Mouse (Mus musculus) hindbrain, embryonic 13.5 days (tissue): Measurements from ENCODE around the gene Il9r. TPM values are rescaled to one million over a fixed set of nuclear protein-coding genes. Genes with fewer than 3 reads are reported as not detected.
A peak's percentile ranks its signal among the peaks of the same experiment; 100 is the strongest.

Experiments used
- ATAC-seq: fragments of 200-750 bp; cut with Nextera tagmentation; 2 replicates; pipeline ENCODE4 v1.8.0; 2017; ENCODE audit warnings: moderate TSS enrichment; ENCODE audit not compliant: low FRiP score
- H3K27ac ChIP-seq: fragments of 300-500 bp; sonication (generic); 2 replicates; pipeline ENCODE4 v1.5.1; 2015; ENCODE audit warnings: inconsistent platforms, mild to moderate bottlenecking, moderate library complexity
- H3K27me3 ChIP-seq: fragments of 300-500 bp; sonication (generic); 2 replicates; pipeline ENCODE4 v1.6.1; 2015; ENCODE audit warnings: mild to moderate bottlenecking, inconsistent platforms
- H3K36me3 ChIP-seq: fragments of 300-500 bp; sonication (generic); 2 replicates; pipeline ENCODE4 v1.6.1; 2015; ENCODE audit warnings: mild to moderate bottlenecking, inconsistent platforms
- H3K4me1 ChIP-seq: fragments of 300-500 bp; sonication (generic); replicated peaks from 2 replicates; pipeline ENCODE4 v1.6.1; 2015; ENCODE audit warnings: inconsistent platforms
- H3K4me2 ChIP-seq: fragments of 300-500 bp; sonication (generic); 2 replicates; pipeline ENCODE4 v1.6.1; 2015; ENCODE audit warnings: inconsistent platforms, mild to moderate bottlenecking, moderate library complexity
- H3K4me3 ChIP-seq: fragments of 300-500 bp; sonication (generic); 2 replicates; pipeline ENCODE4 v1.5.1; 2015; ENCODE audit warnings: mild to moderate bottlenecking, inconsistent platforms
- H3K9ac ChIP-seq: fragments of 300-500 bp; sonication (generic); 2 replicates; pipeline ENCODE4 v1.6.1; 2015; ENCODE audit warnings: mild to moderate bottlenecking, inconsistent platforms
- H3K9me3 ChIP-seq: fragments of 300-500 bp; sonication (generic); 2 replicates; pipeline ENCODE4 v1.6.1; 2016; ENCODE audit warnings: inconsistent platforms
- WGBS: fragments of 180-500 bp; shearing (Covaris S2); methylation state at CpG from one replicate; pipeline ENCODE4 v1.1.7; 2015; 5-methylcytosine and 5-hydroxymethylcytosine counted together
- polyA plus RNA-seq: library from polyadenylated mRNA; unstranded; fragments of >200 nt; fragmentation: Nextera tagmentation; extraction: Ambion mirVana; gene quantifications from 2 replicates; pipeline ENCODE4 v1.2.1, GENCODE M21; 2015

Gene Il9r
- polyA plus RNA-seq, 1 experiment from 2014 or later, result not detected

DNA sequence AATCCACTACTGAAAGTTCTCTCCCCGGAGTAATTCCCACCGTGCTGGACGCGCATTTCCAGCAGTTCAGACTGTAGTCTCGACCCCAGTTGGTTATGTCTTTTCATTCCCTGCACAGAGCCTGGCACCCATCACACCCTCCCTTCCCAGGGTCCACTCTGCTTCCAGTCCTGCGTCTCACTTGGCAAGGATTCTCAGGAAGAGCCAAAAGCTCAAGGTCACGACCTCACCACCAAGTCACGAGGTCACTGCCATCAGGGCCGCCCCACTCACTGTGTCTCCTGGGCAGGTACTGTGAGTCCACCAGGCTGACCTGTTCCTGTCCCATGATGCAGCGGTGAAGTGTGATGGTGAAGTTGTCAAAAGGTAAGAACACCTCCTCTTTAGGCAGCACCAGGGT lies 6.0 kb downstream of the Il9r start:
- 83% methylated on average over 10 of the region's 10 CpGs for WGBS
- Histone ChIP-seq H3K36me3 (no peaks in the 10 kb centered on the region), H3K4me1 (peaks cover 13% of the 10 kb centered on the region), H3K9me3 (no peaks in the 10 kb centered on the region), H3K27ac (no peak overlapping the region), H3K9ac (no peak overlapping the region), H3K27me3 (0 out of 2 replicates have a peak, but pooled peaks cover 10% of the 10 kb centered on the region), H3K4me2 (no peak overlapping the region), H3K4me3 (no peak overlapping the region)
- no peak for ATAC-seq

DNA sequence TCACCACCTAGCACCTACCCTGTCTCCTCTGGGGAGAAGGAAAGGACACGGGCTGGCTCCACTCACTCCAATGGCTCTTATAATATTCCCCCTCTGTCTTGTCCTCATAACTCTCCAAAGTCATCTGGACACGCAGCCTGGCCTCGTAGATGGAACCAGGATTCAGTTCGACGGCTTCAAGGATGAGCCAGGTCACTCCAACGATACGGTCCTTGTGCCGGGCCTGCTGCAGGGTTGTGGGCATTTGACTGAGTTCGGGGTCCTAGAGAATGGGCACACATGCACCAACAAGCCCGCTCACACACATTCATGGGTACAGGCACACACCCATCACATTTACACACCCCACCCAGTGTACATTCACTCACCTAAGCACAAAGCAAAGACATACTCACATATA lies 6.9 kb downstream of the Il9r start:
- 94% methylated on average over 10 of the region's 10 CpGs for WGBS

DNA sequence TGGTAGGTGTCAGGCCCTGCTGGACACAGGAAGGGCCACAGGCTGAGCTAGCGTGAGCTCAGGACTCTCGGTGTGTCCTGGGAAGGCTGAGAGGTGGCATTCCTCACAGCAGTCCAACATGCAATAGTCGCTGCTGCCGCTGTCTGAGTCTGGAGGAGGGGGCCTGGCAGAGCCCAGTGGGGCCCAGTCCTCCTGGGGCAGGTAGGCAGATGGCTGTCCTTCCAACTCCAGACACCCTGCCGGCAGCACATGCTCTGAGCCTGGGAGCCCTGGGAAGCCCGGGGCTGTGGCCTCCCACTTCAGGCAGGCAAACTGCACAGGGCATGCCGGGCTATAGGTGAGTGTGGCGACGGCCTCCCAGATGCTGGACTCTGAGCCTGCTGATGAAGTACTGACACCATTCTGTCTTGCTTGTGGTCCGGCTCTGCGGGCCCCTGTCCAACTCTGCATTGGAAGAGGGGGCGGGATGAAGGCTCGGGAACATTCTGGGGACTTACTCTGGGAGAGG lies 9.4 kb downstream of the Il9r start:
- Histone ChIP-seq H3K4me2 (no peak overlapping the region), H3K27me3 (no peaks in the 10 kb centered on the region), H3K4me1 (peaks cover 9% of the 10 kb centered on the region), H3K9ac (no peak overlapping the region), H3K9me3 (no peaks in the 10 kb centered on the region), H3K36me3 (no peaks in the 10 kb centered on the region), H3K4me3 (no peak overlapping the region), H3K27ac (no peak overlapping the region)
- WGBS, result 69% methylated on average over 13 of the region's 13 CpGs
- ATAC-seq, result no peak

More for the DNA sequence above, 6.9 kb downstream of the Il9r start:
- Histone ChIP-seq H3K9ac (no peak overlapping the region), H3K4me2 (no peak overlapping the region), H3K4me1 (peaks cover 13% of the 10 kb centered on the region), H3K9me3 (no peaks in the 10 kb centered on the region), H3K36me3 (no peaks in the 10 kb centered on the region), H3K27ac (no peak overlapping the region), H3K27me3 (0 out of 2 replicates have a peak, but pooled peaks cover 6% of the 10 kb centered on the region), H3K4me3 (no peak overlapping the region)
- no peak for ATAC-seq

DNA sequence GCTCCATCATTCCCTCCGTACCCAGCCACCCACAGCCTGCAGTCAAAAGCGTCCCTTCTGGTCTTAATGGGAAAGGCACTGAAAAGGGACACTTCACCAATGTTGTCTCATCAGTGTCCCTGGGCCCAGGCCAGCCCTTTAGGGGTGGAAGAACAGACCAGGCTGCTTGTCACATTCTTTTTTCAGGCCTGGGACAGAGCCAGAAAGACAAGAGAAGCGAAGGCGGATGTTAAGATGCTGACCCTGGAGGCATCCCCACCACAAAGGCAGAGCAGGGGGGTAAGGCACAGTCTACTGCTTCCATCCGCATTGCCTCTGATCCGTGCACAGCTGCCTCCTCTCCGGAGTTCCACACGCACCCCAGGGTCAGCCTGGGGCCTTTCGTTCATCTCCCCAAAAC lies 10.0 kb downstream of the Il9r start:
- Histone ChIP-seq H3K9me3 (no peaks in the 10 kb centered on the region), H3K4me1 (peaks cover 9% of the 10 kb centered on the region), H3K4me2 (no peak overlapping the region), H3K36me3 (no peaks in the 10 kb centered on the region), H3K4me3 (no peak overlapping the region), H3K27ac (no peak overlapping the region), H3K27me3 (no peaks in the 10 kb centered on the region), H3K9ac (no peak overlapping the region)
- ATAC-seq, result no peak
- WGBS, result 69% methylated on average over 9 of the region's 9 CpGs

DNA sequence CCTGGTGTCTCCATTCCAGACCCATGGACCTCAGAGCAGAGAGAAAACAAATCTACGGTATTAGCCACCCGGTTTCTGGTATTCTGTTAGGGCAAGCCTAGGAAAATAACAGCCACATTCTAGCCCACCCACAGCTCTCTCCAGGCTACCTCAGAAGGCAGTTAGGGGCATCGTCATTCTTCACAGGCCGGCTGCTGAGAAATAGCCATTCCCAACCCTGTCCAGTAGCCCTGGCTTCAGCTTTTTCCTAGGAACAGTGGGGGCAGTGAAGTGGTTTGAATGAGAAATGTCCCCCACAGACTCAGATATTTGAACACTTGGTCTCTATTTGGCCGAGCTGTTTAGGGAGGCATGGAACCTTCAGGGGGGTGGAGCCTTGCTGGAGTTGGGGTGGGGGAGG lies 10.6 kb downstream of the Il9r start:
- H3K27ac ChIP-seq, result no peak overlapping the region
- H3K4me1 ChIP-seq, result peaks cover 9% of the 10 kb centered on the region
- no peaks in the 10 kb centered on the region for H3K9me3 ChIP-seq
- ATAC-seq, result no peak
- no peak overlapping the region for H3K9ac ChIP-seq
- no peak overlapping the region for H3K4me3 ChIP-seq
- H3K4me2 ChIP-seq, result no peak overlapping the region
- H3K27me3 ChIP-seq, result no peaks in the 10 kb centered on the region
- 73% methylated on average over 5 of the region's 5 CpGs for WGBS
- H3K36me3 ChIP-seq, result no peaks in the 10 kb centered on the region

DNA sequence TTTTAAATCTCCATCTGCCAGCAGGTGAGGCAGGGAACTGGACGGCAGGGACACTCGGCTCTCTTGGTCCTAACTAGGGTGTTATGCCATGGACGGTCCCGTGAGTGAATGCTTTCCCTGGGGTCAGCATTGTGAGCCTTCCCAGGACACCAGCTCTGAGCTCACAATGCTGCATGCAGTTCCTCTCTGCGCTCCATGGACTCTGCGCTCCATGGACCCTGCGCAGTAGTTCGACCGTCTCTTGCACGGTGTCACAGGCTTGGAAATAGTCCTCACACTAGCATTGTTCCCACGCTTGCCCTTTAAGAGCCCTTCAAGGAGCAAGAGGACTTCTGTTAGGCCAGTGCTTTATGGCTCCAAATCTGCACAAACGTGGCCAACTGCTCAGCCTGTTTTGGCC lies 11.2 kb downstream of the Il9r start:
- Histone ChIP-seq H3K4me1 (peaks cover 9% of the 10 kb centered on the region), H3K9me3 (no peaks in the 10 kb centered on the region), H3K4me2 (no peak overlapping the region), H3K27me3 (no peaks in the 10 kb centered on the region), H3K36me3 (no peaks in the 10 kb centered on the region), H3K27ac (no peak overlapping the region), H3K4me3 (no peak overlapping the region), H3K9ac (no peak overlapping the region)
- WGBS, result 84% methylated on average over 12 of the region's 12 CpGs
- ATAC-seq, result no peak

DNA sequence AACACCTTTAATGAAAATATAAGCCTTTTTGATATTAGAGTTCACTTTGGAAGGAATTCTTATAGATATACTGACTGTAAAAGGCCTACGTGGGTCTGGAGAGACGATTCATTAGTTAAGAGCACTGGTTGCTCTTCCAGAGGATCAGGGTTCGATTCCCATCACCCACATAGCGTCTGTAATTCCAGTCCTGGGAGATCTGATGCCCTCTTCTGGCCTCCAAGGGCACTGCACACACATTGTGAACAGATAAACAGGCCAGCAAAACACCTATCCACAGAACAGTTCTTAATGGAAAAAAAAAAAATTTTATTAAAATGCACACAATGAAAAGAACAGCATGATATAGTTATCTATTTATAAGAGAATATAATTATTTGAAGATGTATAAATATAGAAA lies 12.8 kb downstream of the Il9r start:
- no peaks in the 10 kb centered on the region for H3K9me3 ChIP-seq
- H3K4me1 ChIP-seq, result peaks cover 9% of the 10 kb centered on the region
- no peak overlapping the region for H3K9ac ChIP-seq
- WGBS, result 93% methylated on average over 4 of the region's 4 CpGs
- H3K27me3 ChIP-seq, result no peaks in the 10 kb centered on the region
- no peaks in the 10 kb centered on the region for H3K36me3 ChIP-seq
- ATAC-seq, result no peak
- H3K4me2 ChIP-seq, result no peak overlapping the region
- H3K27ac ChIP-seq, result no peak overlapping the region
- no peak overlapping the region for H3K4me3 ChIP-seq

DNA sequence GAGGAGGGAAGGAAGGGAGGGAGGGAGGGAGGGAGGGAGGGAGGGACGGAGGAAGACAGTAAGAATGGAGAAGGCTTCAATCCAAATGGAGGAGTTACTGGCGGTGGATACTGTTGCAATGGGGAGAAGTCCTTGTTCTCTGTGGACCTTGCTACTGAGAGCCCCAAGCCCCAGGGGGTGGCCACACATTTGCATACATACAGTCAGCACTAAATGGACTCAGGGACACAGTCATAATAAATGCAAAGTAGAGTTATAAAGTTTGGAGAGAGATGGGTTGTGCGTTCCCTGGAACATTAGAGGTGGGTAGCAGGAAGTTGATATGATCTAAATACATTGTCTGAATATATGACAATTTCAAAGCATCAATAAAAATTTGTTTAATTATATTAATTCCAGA lies 14.0 kb downstream of the Il9r start:
- H3K27me3 ChIP-seq, result 0 out of 2 replicates have a peak, but pooled peaks cover 3% of the 10 kb centered on the region
- H3K9ac ChIP-seq, result no peak overlapping the region
- 68% methylated on average over 3 of the region's 3 CpGs for WGBS
- ATAC-seq, result no peak
- H3K4me2 ChIP-seq, result no peak overlapping the region
- no peak overlapping the region for H3K4me3 ChIP-seq
- peaks cover 9% of the 10 kb centered on the region for H3K4me1 ChIP-seq
- no peaks in the 10 kb centered on the region for H3K9me3 ChIP-seq
- no peak overlapping the region for H3K27ac ChIP-seq
- H3K36me3 ChIP-seq, result no peaks in the 10 kb centered on the region

DNA sequence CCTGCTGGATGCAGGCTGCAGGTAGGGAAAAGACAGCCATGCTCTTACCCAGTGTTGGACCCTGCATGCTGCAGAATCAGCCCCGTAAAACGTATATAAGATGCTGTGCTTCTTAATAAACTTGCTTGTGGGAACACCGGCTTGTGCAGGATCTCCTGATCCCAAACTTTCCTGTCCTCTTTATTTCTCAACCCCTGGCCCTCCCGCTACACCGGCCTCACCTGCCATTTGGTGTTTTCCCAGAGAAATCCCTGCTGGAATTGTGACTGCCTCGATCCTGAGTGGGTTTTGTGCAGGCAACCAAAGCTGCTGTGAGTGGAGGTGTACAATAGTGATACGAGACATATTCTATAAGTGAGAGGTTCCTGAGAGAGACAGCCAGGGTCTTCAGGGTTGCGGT lies 15.6 kb downstream of the Il9r start:
- Histone ChIP-seq H3K9ac (no peak overlapping the region), H3K27ac (no peak overlapping the region), H3K4me2 (no peak overlapping the region), H3K4me3 (no peak overlapping the region), H3K9me3 (no peaks in the 10 kb centered on the region), H3K27me3 (0 out of 2 replicates have a peak, but pooled peaks cover 3% of the 10 kb centered on the region), H3K36me3 (no peaks in the 10 kb centered on the region), H3K4me1 (no peaks in the 10 kb centered on the region)
- WGBS, result 89% methylated on average over 8 of the region's 8 CpGs
- ATAC-seq, result no peak

DNA sequence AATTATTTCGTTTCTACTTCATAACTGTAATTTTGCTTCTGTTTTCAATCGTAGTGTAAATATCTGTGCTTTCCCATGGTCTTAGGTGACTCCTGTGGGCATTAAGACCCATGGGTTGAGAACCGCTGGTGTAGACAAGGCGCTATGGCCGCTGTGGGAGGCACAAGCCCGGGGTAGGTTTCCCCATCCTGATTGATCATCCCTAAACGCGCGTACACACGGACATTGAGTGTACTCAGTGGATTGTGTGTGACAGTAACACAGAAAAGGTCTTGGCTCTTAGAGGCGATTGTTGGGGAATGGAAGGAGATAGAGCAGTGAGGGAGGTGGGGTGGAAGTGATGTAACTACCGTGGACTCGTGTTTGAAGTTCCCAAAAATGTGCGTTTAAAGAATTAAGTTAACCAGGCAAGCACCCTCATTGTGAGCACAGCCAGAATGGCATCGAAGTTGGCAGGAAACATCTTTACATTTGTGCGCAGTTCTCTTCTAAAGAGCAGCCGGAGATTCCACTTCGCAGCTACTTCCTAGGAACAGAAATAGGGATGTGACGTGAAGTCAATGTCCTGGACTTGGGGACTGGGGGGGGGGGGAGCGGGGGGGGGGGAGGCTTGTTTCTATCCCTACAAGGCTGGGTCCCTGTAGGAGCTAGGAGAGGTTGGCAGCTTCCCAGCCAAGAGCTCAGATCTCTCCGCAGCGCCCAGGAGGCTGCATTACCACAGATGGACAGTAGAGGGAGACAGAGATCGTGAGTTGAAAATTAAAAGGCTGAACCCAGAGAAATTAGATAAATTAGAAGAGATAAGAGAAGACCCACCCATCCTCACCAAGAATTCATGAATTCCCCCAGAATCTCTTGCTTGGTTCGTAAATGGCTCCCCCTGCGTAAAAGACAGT lies 17.9 kb downstream of the Il9r start:
- H3K9ac ChIP-seq, result no peak overlapping the region
- 50% methylated on average over 24 of the region's 25 CpGs for WGBS
- no peaks in the 10 kb centered on the region for H3K4me1 ChIP-seq
- H3K4me2 ChIP-seq, result no peak overlapping the region
- ATAC-seq, result peak; percentile 71
- 0 out of 2 replicates have a peak, but pooled peaks cover 3% of the 10 kb centered on the region for H3K27me3 ChIP-seq
- no peak overlapping the region for H3K27ac ChIP-seq
- no peaks in the 10 kb centered on the region for H3K9me3 ChIP-seq
- H3K36me3 ChIP-seq, result no peaks in the 10 kb centered on the region
- no peak overlapping the region for H3K4me3 ChIP-seq

DNA sequence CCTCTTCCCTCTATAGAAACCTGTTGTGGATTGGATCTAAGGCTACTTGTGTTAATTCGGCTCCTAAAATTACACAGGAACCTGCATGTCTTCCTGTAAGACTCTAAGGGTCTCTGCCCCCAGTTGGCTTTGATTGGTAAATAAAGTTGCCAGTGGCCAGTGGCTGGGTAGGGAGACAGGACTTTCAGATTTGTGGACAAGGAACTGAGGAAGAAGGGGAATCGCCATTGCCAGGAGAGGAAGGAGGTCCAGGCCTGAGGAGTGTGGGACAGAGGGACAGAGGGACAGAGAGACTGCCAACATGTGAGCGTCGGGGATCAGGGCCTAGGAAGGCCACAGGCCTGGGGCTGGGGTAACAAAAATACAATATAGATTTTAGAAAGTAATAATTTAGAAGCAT lies 18.8 kb downstream of the Il9r start:
- Histone ChIP-seq H3K36me3 (no peaks in the 10 kb centered on the region), H3K9ac (0 out of 2 replicates have a peak overlapping the region, but pooled peaks have one; percentile 29), H3K27ac (no peak overlapping the region), H3K4me1 (no peaks in the 10 kb centered on the region), H3K27me3 (0 out of 2 replicates have a peak, but pooled peaks cover 3% of the 10 kb centered on the region), H3K4me2 (no peak overlapping the region), H3K9me3 (no peaks in the 10 kb centered on the region), H3K4me3 (no peak overlapping the region)
- WGBS, result 76% methylated on average over 4 of the region's 4 CpGs
- no peak for ATAC-seq

DNA sequence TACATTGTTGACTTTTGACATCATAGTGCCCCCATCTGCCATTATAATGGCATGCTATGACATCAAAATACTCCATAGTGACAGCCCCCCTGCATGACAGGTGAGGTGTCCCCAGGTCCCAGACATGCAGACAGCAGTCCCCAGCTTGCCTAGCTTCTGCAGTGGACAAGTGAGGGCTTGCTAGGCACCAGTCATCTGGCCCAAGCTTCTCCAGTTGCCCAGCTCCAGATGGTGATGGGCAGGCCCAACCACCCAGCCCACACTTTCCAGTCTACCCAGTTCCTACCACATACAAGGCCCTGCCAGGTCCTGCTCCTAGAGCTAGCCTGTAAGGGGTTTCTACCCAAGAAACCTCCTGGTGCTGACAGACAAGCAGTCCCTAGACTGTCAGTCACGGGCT lies 21.6 kb downstream of the Il9r start:
- H3K4me3 ChIP-seq, result no peak overlapping the region
- no peaks in the 10 kb centered on the region for H3K4me1 ChIP-seq
- no peaks in the 10 kb centered on the region for H3K36me3 ChIP-seq
- H3K4me2 ChIP-seq, result no peak overlapping the region
- 0 out of 2 replicates have a peak, but pooled peaks cover 3% of the 10 kb centered on the region for H3K27me3 ChIP-seq
- no peak overlapping the region for H3K9ac ChIP-seq
- no peaks in the 10 kb centered on the region for H3K9me3 ChIP-seq
- no peak for ATAC-seq
- 72% methylated on average over 1 of the region's 1 CpGs for WGBS
- no peak overlapping the region for H3K27ac ChIP-seq

DNA sequence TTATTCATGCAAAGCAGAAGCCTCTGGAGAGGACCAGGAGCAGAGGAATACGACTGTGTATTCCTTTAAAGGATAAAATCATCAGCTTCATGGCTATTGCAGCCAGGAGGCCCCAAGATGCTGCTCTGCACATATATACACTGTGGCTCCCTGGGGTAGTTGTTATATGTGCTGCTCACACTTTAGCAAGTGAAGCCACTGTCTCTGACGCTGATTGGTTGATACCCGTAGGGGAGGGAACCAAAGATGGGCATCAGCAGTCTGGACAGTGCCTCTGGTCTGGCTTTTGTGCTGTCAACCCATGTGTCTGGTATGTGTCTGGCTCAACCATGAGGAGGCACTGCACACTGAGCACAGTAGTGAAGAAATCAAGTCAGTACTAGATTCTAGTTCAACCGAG lies 33.4 kb downstream of the Il9r start:
- ATAC-seq, result no peak
- no peaks in the 10 kb centered on the region for H3K36me3 ChIP-seq
- no peak overlapping the region for H3K4me2 ChIP-seq
- no peak overlapping the region for H3K9ac ChIP-seq
- H3K27me3 ChIP-seq, result no peaks in the 10 kb centered on the region
- H3K27ac ChIP-seq, result no peak overlapping the region
- no peaks in the 10 kb centered on the region for H3K9me3 ChIP-seq
- WGBS, result 79% methylated on average over 4 of the region's 4 CpGs
- H3K4me1 ChIP-seq, result peaks cover 9% of the 10 kb centered on the region
- no peak overlapping the region for H3K4me3 ChIP-seq
